Mouse (Mus musculus): ENCODE measurements at regions not wholly inside any gene's neighbourhood (a gene's known extent, or its start where the extent isn't known, plus 50 kb on each side); places are given as distances from the start of the nearest gene placed in this dataset.

DNA sequence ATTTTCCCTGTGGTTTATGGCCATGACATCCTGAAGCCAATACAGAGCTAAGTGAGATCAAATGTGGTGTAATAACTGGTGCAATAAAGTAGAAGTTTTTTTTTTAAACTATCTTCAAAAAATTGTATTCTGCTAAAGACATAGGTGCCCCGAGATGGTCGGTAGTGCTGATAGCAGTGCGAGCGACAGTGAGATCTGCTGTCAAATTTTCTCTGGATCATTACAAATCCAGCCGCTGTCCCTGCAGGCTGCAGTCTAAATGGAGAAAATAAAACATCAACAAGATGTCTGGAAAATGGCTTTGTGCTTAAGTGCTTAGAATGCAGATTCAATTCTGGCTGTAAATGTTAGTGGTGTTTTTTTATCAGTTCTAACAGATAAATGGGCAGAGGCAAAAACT lies 93.5 kb downstream of the Stk35 start:
- TF ChIP-seq POLR2A (IDR thresholded peaks at IDR 0.05; ENCODE audit: borderline replicate concordance, extremely low read depth, insufficient read depth, insufficient read length, poor library complexity, severe bottlenecking) (no peak), CTCF (IDR thresholded peaks at IDR 0.05; ENCODE audit: borderline replicate concordance, extremely low read depth, insufficient read depth, insufficient read length) (no peak)
